Mouse (Mus musculus) kidney, adult 2 months (tissue): ENCODE measurements around the gene Naa11. TPM values are rescaled to one million over a fixed set of nuclear protein-coding genes. Genes with fewer than 3 reads are reported as not detected.

Source experiments
- DNase-seq: peaks from one replicate; pipeline ENCODE4 v3.0.0; 2021
- H3K27ac ChIP-seq: fragments of 200-500 bp; 2 replicates; pipeline ENCODE4 v1.5.1; 2012; ENCODE audit warnings: low read depth, low read length, control low read depth, inconsistent platforms; ENCODE audit not compliant: insufficient read depth
- H3K27me3 ChIP-seq: fragments of 200-500 bp; replicated peaks from 2 replicates; pipeline ENCODE4 v1.6.1; 2012; ENCODE audit warnings: mild to moderate bottlenecking, moderate library complexity, low read length, inconsistent platforms; ENCODE audit not compliant: control insufficient read depth, insufficient read depth
- H3K36me3 ChIP-seq: fragments of 200-500 bp; 2 replicates; pipeline ENCODE4 v1.6.1; 2012; ENCODE audit warnings: mild to moderate bottlenecking, moderate library complexity, low read length, inconsistent platforms; ENCODE audit not compliant: control insufficient read depth, insufficient read depth
- H3K4me1 ChIP-seq: fragments of 200-500 bp; 2 replicates; pipeline ENCODE4 v1.6.1; 2011; ENCODE audit warnings: low read length; ENCODE audit not compliant: control insufficient read depth, insufficient read depth
- H3K4me3 ChIP-seq: fragments of 200-500 bp; 2 replicates; pipeline ENCODE4 v1.5.1; 2011; ENCODE audit warnings: mild to moderate bottlenecking, low read depth, low read length, control low read depth; ENCODE audit not compliant: insufficient read depth
- CTCF ChIP-seq: fragments of 200-500 bp; conservative IDR thresholded peaks from 2 replicates; pipeline ENCODE4 v1.5.1; 2011; ENCODE audit warnings: low read depth, mild to moderate bottlenecking, control low read depth, low read length, moderate library complexity, mixed read lengths; ENCODE audit not compliant: insufficient read depth, insufficient read length
- POLR2A ChIP-seq: fragments of 200-500 bp; IDR thresholded peaks from one replicate; pipeline ENCODE4 v1.6.1; 2011; ENCODE audit warnings: low read depth, low read length, control low read depth
- WGBS: fragments of 180-500 bp; shearing (Covaris S2); methylation state at CpG from one replicate; pipeline ENCODE4 v1.1.7; 2018; 5-methylcytosine and 5-hydroxymethylcytosine counted together
- polyA plus RNA-seq: library from polyadenylated mRNA; depleted of rRNA; stranded (reverse); fragments of >200 nt; gene quantifications from 2 replicates; pipeline ENCODE4 v1.2.3, GENCODE M21; 2012; rRNA removed

The Naa11 gene
- 0.03 TPM in 1 of 2 replicates, not detected in the other for polyA plus RNA-seq

- H3K27ac ChIP-seq: no peak within 1 kb of the TSS
- no peaks in the 10 kb centered on the region for H3K27me3 ChIP-seq
- no peak for TF ChIP-seq CTCF
- TF ChIP-seq POLR2A: no peak
- no peak within 1 kb of the TSS for H3K4me3 ChIP-seq
- H3K4me1 ChIP-seq: no peaks in the 10 kb centered on the region
- 96% methylated on average over 23 of the region's 23 CpGs for WGBS
- DNase-seq: no peak
- H3K36me3 ChIP-seq: no peaks in the 10 kb centered on the region
These were observed at the start of gene Naa11 for GRCm38 (mm10) chr5:97392160-97392559. Gene Naa11 (minus strand): TSS chr5:97392379.

GRCm38 (mm10) chr5:97432512-97432911 is 40.3 kb upstream of the Naa11 start:
- no peak for DNase-seq
- Histone ChIP-seq H3K27ac (no peak overlapping the region), H3K4me1 (no peaks in the 10 kb centered on the region), H3K36me3 (no peaks in the 10 kb centered on the region), H3K27me3 (no peaks in the 10 kb centered on the region; the same call in 1 of the 2 replicates), H3K4me3 (no peak overlapping the region)
- TF ChIP-seq POLR2A (no peak), CTCF (no peak)
- WGBS: 92% methylated on average over 2 of the region's 2 CpGs

- WGBS: 78% methylated on average over 9 of the region's 9 CpGs
- no peak overlapping the region for H3K27ac ChIP-seq
- no peak for TF ChIP-seq CTCF
- no peak for TF ChIP-seq POLR2A
- no peaks in the 10 kb centered on the region; the same call in 1 of the 2 replicates for H3K27me3 ChIP-seq
- no peaks in the 10 kb centered on the region for H3K36me3 ChIP-seq
- no peaks in the 10 kb centered on the region for H3K4me1 ChIP-seq
- H3K4me3 ChIP-seq: no peak overlapping the region
- DNase-seq: no peak
These were observed 37.8 kb upstream of the Naa11 start for GRCm38 (mm10) chr5:97429976-97430375.

DNA sequence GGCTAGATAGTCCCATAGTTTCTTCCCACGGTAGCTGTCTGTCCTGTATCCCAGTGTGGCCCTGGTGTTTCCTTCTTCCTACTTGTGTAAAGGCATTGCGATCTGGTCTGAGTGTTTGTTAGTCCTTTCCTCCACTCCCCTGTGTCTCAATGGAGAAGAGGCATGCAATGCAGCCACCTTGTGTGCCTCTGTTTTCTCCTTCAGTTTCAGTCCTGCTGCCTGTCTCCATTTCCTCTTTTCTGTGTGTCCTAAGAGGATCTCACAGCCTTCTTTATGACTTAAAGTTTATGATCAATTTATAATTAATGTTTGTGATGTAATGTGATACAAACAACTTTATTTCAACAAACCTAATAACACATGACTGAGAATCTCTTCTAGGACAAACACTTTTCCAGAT is 29.5 kb upstream of the Naa11 start:
- H3K27me3 ChIP-seq: no peaks in the 10 kb centered on the region
- TF ChIP-seq POLR2A: no peak
- TF ChIP-seq CTCF: no peak
- 93% methylated on average over 2 of the region's 2 CpGs for WGBS
- no peaks in the 10 kb centered on the region for H3K36me3 ChIP-seq
- H3K4me1 ChIP-seq: no peaks in the 10 kb centered on the region
- no peak for DNase-seq
- no peak overlapping the region for H3K27ac ChIP-seq
- H3K4me3 ChIP-seq: no peak overlapping the region

- no peak for DNase-seq
- no peaks in the 10 kb centered on the region for H3K36me3 ChIP-seq
- no peak overlapping the region for H3K4me3 ChIP-seq
- WGBS: 64% methylated on average over 2 of the region's 2 CpGs
- H3K27ac ChIP-seq: no peak overlapping the region
- no peaks in the 10 kb centered on the region for H3K27me3 ChIP-seq
- TF ChIP-seq POLR2A (no peak), CTCF (no peak)
- H3K4me1 ChIP-seq: no peaks in the 10 kb centered on the region
These were observed 25.0 kb upstream of the Naa11 start for GRCm38 (mm10) chr5:97417185-97417584.

DNA sequence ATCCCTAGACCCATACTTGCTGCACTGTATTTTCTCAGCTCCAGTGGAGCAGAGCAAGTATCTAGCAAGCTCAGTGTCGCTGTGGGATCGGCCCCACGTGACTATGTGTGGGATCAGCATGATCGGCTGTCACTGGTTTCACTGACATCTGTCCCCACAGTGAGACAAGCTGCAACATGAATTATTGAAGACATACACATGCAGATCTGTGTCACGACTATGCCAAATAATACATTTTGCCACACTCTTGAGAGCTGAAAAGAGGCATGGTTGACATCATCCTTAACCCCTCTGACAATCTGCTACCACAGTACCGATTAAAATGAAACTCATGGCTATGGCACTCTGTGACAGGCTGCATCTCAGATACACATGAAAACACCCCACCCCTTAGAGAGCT is 23.7 kb upstream of the Naa11 start:
- Histone ChIP-seq H3K4me3 (no peak overlapping the region), H3K27ac (no peak overlapping the region), H3K36me3 (no peaks in the 10 kb centered on the region), H3K27me3 (no peaks in the 10 kb centered on the region), H3K4me1 (no peaks in the 10 kb centered on the region)
- no peak for DNase-seq
- TF ChIP-seq POLR2A: no peak
- no peak for TF ChIP-seq CTCF
- WGBS: 50% methylated on average over 6 of the region's 6 CpGs

DNA sequence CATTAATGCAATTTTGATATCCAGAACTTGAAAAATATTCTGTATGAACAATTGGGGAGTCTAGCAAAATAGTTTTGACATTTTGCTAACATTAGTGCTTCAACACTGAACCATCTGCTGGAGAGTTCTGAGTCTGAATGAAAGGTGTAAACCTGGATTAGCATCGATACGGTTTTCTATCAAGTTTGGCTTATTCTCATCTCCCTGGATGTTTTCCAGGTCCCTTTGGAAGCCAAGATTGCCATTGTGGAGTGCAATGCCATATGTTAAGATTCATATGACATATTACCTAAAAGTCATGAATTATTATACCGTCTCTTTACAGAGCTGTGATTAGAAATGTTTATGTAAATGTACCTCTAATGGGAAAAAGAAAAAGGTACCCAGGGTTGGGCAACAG is 21.5 kb upstream of the Naa11 start:
- H3K27me3 ChIP-seq: no peaks in the 10 kb centered on the region
- DNase-seq: no peak
- no peaks in the 10 kb centered on the region for H3K36me3 ChIP-seq
- no peak for TF ChIP-seq CTCF
- no peak for TF ChIP-seq POLR2A
- H3K27ac ChIP-seq: no peak overlapping the region
- H3K4me1 ChIP-seq: no peaks in the 10 kb centered on the region
- 89% methylated on average over 3 of the region's 3 CpGs for WGBS
- no peak overlapping the region for H3K4me3 ChIP-seq
